ENCODE assay signal across 13 mouse cellular contexts in genomic region chr4:145493316-145493715, GRCm38 (mm10). TPM values are rescaled to one million over a fixed set of nuclear protein-coding genes. Genes with fewer than 3 reads are reported as not detected.
DNase-seq lines count a peak whose midpoint lies in the region; ATAC-seq and TF ChIP-seq lines count a peak whose summit lies in the region.
"Not testable (repeated sequence)": the region's sequence is repeated elsewhere in the genome, so short reads cannot be mapped to it uniquely, and the experiment has no call there.
"Had no signal": no experiment of that assay in that cellular context is flagged by ENCODE, and none has a peak within 500 bp of the region (broad histone marks: within the 10 kb centered on the region; RNA-seq: fewer than 3 reads in every experiment).

No protein-coding gene starts in this region.

- dilution Hi-C loops in CH12.LX (cut with MboI; ENCODE audit: extremely low pct_ligation_motif_present, extremely low pct_unique_long_range_greater_than_20kb, low sequenced_read_pairs), result not testable (repeated sequence)

- not testable (repeated sequence) for H3K9ac ChIP-seq in CH12.LX (ENCODE audit: insufficient read depth, low read depth); ES-E14 (ENCODE audit: insufficient read depth, low read depth, low read length, poor library complexity, severe bottlenecking); liver, postnatal 0 days (replicated peaks)

- not testable (repeated sequence) for H3K4me1 ChIP-seq in CH12.LX (ENCODE audit: control insufficient read depth in 1 of 2, insufficient read depth in 2 of 2); ES-E14 (ENCODE audit: control insufficient read depth in 2 of 2, insufficient read depth in 2 of 2, low read length in 2 of 2, poor library complexity in 1 of 2); liver, postnatal 0 days (ENCODE audit: insufficient read depth)

- peak in 1 of 2 experiments; percentile 36; a peak in 2 of 4 replicates for TF ChIP-seq CTCF in CH12.LX (conservative IDR thresholded peaks at IDR 0.05 in 1 of 2, IDR thresholded peaks at IDR 0.05 in 1 of 2; ENCODE audit: low read depth in 2 of 2, low read length in 2 of 2)
- 0 out of 2 replicates have a peak, but pooled peaks have one; percentile 19 for TF ChIP-seq CTCF in liver, postnatal 0 days (IDR thresholded peaks at IDR 0.05; ENCODE audit: low read depth)

- in situ Hi-C loops in CH12.LX (cut with MboI; ENCODE audit: low pct_ligation_motif_present, low pct_unique_long_range_greater_than_20kb, low sequenced_read_pairs), result not testable (repeated sequence)
- in situ Hi-C loops in ES-E14 (cut with MboI; ENCODE audit: low sequenced_read_pairs in 2 of 2, unreplicated experiment in 2 of 2), result loop anchor here (25.0 kb wide), 4 partner anchors 181 to 606 kb away; partner anchors contain the start of genes Tnfrsf8 (in 2 of the 2) and Dhrs3 (in 1 of the 2)

- not testable (repeated sequence) for H3K79me2 ChIP-seq in CH12.LX (replicated peaks; ENCODE audit: control insufficient read depth, extremely low read depth, insufficient read depth, poor library complexity, severe bottlenecking)

- H3K4me3 ChIP-seq in CH12.LX (replicated peaks in 1 of 3; ENCODE audit: low read depth in 2 of 3, low read length in 2 of 3, poor library complexity in 1 of 3); ES-E14 (ENCODE audit: insufficient read depth in 1 of 2, low read depth in 1 of 2, low read length in 2 of 2, poor library complexity in 1 of 2, severe bottlenecking in 1 of 2); liver, postnatal 0 days (ENCODE audit: low read depth, low read length): not testable (repeated sequence)

- TF ChIP-seq RAD21 in CH12.LX (IDR thresholded peaks at IDR 0.05; ENCODE audit: low read depth, low read length), result peak; percentile 27

- not testable (repeated sequence) for ATAC-seq in liver, postnatal 0 days

- WGBS in liver, postnatal 0 days (ENCODE audit: insufficient replicate concordance), result 57% methylated on average over 2 of the region's 2 CpGs

- H3K27ac ChIP-seq in CH12.LX (ENCODE audit: insufficient read depth, low read depth); ES-E14 (ENCODE audit: insufficient read depth, low read depth, low read length, poor library complexity, severe bottlenecking); liver, postnatal 0 days (ENCODE audit: low read depth): not testable (repeated sequence)

- not testable (repeated sequence) for H3K36me3 ChIP-seq in CH12.LX (replicated peaks in 1 of 2; ENCODE audit: control insufficient read depth in 1 of 2, insufficient read depth in 1 of 2, low read length in 1 of 2); ES-E14 (ENCODE audit: control insufficient read depth, insufficient read depth, low read length, poor library complexity, severe bottlenecking); liver, postnatal 0 days (replicated peaks; ENCODE audit: insufficient read depth, low read length)

- H3K4me2 ChIP-seq in CH12.LX (ENCODE audit: insufficient read depth, low read depth, poor library complexity, severe bottlenecking); liver, postnatal 0 days (ENCODE audit: low read depth, low read length): not testable (repeated sequence)

- DNase-seq in 416B (ENCODE audit: low read depth) (peak; percentile 51), CH12.LX (ENCODE audit: extremely low read depth) (peak; percentile 4), ZHBTc4 (ENCODE audit: low read depth, low spot score) (peak; percentile 76)
- not testable (repeated sequence) for DNase-seq in ES-E14 (ENCODE audit: low read depth, low spot score); liver, postnatal 0 days
- DNase-seq in induced T-regulatory cell, adult 2 months (ENCODE audit: low read depth), result peak; percentile 5

- not testable (repeated sequence) for H3K9me3 ChIP-seq in CH12.LX (replicated peaks; ENCODE audit: low read length); ES-E14 (ENCODE audit: control insufficient read depth, insufficient read depth, low read depth, low read length); liver, postnatal 0 days (ENCODE audit: low read length)

- TF ChIP-seq EP300 in CH12.LX (IDR thresholded peaks at IDR 0.05; ENCODE audit: low read length); liver, postnatal 0 days (IDR thresholded peaks at IDR 0.05; ENCODE audit: low read depth): not testable (repeated sequence)

- TF ChIP-seq POLR2A in CH12.LX (IDR thresholded peaks at IDR 0.05; ENCODE audit: low read depth, low read length), result not testable (repeated sequence)

- H3K27me3 ChIP-seq in CH12.LX (replicated peaks); liver, postnatal 0 days (ENCODE audit: insufficient read depth, low read length): not testable (repeated sequence)

TF ChIP-seq in CH12.LX, 34 proteins besides CTCF, POLR2A, EP300 and RAD21:
- peak; percentile 14 for TF ChIP-seq SMC3 (IDR thresholded peaks at IDR 0.05; ENCODE audit: low read depth, low read length)

TF ChIP-seq in ES-E14, 5 proteins besides CTCF, POLR2A, EP300 and RAD21:
- peak; percentile 57; the same call in 1 of the 2 replicates for TF ChIP-seq ZC3H11A (IDR thresholded peaks at IDR 0.05; ENCODE audit: borderline replicate concordance, low read depth, low read length)

RNA-seq across cellular contexts. Expression of gene Zfp990, which starts 17.2 kb away (rescaled TPM):
- total RNA-seq in CH12.LX (2012; rRNA removed) (0.04 and 0.29 TPM in 2 replicates), CH12.LX (2014; rRNA removed) (0.13 and 0.20 TPM in 2 replicates), ES-E14 (2012; rRNA removed) (105 and 149 TPM in 2 replicates)
- polyA plus RNA-seq in CH12.LX (2012; ENCODE audit: insufficient read length, low read depth), result 0.12 and 0.13 TPM in 2 replicates
- not detected in 2 replicates for polyA plus RNA-seq in liver, postnatal 0 days (2015; fragmentation: Nextera tagmentation; extraction: Ambion mirVana)
- total RNA-seq: forebrain, postnatal 0 days had no signal
- polyA plus RNA-seq: cortical plate, adult 2 months; embryonic facial prominence, embryonic 15.5 days; forebrain, embryonic 11.5 days; forebrain, postnatal 0 days; heart, embryonic 14.5 days; heart, postnatal 0 days; hindbrain, embryonic 12.5 days had no signal

Comparison
In these comparisons a context has a peak if more than half of its experiments do, and no peak if none do; other contexts are left out.
1. RNA of gene Zfp990, which starts 17.2 kb away (total RNA-seq): 105 to 149 TPM in ES-E14; 0.04 to 0.29 TPM in CH12.LX; every median in the first group is over 10 times any median in the second.